Mouse (Mus musculus) urinary bladder, postnatal 4 days (tissue): ENCODE data around the gene Mprip.
"Not testable (repeated sequence)": the region's sequence is repeated elsewhere in the genome, so short reads cannot be mapped to it uniquely, and the experiment has no call there.

ENCODE experiments used
- DNase-seq, 2 experiments: peaks; one replicate each; pipeline ENCODE4 v3.0.0; 2021 to 2022; ENCODE audit warnings: low spot score in 2 of 2

The Mprip gene

DNA sequence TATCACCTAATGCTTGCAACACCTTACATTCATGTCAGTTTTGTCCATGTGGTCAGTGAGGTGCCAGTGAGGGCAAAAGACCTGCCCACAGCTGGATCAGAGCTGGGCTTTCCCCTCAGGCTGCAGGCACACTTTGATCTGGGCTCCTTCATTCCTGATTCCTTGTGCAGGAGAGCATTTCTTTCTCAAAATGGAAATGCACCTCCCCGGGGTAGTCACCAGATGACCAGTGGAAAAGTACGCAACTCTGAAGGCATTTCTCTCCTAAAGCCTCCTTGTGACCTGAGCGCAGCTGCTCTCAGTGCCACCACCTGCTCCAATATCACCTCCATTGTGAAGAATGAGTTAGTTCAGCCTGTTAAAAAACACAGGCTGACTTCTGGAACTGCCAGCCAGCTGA is at the start of gene Mprip:
Mprip (plus strand) TSS at position 301 of the 400 bp plus-strand sequence.
- DNase-seq: no peak

DNA sequence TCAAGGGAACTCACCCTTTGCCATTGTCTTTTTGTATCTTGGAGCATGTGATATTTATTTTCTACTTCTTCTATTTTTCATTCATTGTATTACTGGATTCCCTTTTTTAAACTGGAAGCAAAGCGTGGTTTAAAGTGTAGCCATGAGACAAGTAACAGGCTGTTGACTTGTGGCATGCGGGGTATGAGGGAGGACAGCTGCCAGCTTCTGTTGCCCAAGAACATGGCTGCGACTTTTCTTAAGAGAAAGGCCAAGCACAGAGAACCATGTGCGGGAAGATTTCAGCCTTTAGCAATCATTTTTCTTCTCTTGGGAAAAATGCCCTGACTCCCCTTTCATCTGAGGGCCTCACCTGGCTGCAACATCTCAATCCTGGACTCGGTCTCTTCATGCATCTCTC is 49.5 kb upstream of the Mprip start:
- DNase-seq: no peak

DNA sequence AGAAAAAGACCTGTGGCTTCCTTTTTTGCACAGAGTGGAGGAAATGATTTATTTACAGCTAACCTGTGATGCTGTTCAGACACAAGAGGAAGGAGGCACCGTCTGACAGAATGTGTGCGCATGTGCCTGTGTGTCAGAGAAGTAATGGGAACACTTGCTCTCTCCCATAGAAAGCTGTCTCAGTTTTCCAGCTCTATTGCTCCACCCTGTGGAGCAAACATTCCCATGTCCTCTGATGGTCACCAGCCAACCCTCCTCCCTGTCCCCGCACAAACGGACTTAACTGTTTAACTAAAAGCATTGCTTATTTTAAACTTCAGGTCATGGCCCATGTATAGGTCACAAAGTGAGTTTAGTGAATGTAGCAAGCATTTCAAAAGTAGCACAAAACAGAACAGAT is 47.0 kb upstream of the Mprip start:
- DNase-seq: no peak

DNA sequence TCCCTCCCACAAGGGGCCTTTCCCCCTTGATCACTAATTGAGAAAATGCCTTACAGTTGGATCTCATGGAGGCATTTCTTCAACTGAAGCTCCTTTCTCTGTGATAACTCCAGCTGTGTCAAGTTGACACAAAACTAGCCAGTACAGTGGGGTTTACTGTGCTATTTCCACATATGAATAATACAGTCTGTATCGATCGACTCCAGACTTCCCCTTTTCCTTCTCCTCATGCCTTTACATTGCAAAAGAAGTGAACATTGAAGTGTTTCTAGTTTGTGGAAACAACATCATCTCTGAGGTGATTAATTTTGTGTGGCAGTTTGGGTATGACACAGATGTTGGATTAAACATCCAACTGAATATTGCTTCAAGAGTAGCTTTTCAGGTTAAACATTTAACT is 44.1 kb upstream of the Mprip start:
- not testable (repeated sequence) for DNase-seq

DNA sequence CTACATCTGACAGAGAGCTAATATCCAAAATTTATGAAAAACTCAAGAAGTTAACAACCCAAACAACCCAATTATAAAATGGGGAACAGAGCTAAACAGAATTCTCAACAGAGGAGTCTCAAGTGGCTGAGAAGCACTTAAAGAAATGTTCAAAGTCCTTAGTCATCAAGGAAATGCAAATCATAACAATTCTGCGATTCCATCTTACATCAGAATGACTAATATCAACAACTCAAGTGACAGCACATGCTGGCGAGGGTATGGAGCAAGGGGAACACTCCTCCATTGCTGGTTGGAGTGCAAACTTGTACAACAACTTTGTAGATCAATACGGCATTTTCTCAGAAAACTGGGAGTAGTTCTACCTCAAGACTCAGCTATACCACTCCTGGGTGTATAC is 38.9 kb upstream of the Mprip start:
- no peak for DNase-seq

DNA sequence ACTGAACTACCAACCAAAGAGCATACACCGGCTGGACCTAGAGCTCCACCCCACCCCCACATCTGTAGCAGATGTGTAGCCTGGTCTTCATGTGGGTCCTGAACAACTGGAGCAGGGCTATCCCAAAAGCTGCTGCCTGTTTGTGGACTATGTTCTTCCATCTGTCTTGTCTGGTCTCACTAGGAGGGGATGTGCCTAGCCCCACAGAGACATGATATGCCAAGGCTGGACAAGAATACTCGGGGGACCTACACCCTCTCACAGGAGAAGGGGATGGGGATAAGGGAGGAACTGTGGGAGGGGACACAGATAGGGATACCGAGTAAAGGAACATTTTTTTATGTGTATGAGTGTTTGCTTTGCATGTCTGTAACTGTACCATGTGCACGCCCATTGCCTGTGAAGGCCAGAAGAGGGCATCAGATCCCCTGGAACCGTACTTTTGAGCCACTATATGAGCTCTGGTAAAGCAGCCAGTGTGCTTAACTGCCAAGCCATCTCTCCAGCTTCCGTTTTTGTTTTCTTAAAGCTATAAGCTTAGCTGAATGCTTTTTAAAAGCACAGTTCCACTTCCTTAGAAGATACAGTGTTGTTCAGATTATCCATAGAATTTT is 37.0 kb upstream of the Mprip start:
- DNase-seq: peak; percentile 37 to 64

DNA sequence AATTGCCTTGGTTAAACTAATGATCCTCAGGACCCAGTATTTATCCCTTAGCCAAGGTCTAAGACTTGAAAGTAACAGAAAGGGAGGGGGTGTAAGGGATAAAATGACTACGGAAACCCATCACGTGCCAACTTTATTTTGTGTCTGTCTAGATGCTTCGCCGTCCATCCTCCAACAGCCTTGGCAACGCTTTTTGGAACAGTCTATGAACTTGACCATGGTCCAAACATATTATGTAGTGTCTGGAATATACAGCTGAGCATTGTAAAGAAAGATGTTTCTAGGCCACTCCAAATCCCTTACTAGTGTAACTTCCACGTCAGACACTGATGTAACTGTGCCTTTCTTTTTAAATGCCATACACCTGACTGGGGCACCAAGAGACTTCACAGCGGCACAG is 34.9 kb upstream of the Mprip start:
- DNase-seq: no peak

DNA sequence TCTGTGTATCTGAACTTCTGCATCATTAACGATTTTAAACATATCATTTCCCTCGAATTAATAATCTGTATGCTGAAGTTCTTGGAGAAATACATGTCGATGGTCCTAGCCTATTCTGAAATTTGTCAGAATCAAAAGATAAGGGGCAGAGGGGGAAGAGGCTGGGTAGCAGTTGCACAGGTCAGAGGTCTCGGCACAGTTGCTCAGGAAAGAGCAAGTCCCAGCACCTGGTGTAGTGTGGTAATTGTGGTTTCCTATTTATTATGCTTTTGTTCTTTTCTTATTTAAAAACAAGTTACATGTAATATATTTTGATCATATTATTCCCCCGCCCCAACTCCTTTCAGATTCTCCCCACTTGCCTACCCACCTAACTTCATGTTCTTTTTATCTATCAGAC is 32.9 kb upstream of the Mprip start:
- no peak for DNase-seq

DNA sequence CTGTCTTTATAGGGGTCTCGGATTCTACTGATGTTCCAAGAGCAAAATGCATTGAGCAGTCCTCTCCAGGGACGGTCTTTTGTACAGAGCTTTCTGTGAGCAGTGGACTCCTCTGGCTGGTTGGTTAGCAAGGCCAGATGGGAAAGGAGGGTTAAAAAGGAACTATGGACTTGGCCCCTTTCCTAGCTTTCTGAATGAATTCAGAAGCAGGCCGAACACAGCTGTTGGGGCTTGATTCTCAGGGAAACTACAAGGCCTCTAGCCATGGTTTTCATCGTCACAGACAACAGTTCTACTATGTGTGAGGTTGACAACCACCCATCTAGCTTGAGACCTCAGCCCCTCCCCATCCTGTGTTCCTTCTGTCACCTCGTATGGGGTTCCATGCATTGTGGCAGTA is 31.2 kb upstream of the Mprip start:
- DNase-seq: no peak

DNA sequence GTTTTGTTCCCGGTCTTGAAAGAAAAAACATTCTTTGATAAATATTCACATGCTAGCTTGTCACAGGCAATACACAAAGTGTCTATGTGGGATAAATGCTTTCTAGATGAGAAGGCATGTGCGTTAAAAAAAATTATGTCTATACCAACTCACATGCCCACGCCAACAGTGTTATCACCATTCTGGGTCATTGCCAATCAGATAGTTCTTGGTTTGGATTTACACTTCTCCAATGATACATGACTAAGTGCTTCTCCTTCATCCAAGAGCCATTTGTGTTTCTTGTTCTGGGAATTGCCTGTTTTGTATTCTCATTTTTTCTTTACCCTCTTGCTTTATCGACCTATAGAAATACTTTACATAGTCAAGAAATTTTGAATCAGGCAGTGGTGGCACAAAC is 29.1 kb upstream of the Mprip start:
- no peak for DNase-seq

DNA sequence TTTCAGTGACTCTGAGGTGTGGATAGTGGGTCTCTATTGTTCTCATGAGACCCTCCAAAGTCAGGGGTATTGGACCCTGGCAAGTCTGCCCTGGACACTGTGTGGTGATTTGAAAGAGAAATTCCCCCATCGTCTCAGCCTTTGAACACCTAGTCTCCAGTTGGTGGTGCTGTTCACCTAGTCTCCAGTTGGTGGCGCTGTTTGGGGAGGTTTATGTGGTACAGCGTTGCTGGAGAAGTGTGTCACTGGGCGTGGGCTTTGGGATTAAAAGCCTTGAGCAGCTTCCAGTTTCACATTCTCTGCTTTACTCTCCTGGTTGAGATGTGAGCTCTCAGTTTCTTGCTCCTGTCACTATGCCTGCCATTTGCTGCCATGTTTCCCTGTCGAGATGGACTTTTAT is 28.1 kb upstream of the Mprip start:
- DNase-seq: peak in 1 of 2 experiments; percentile 68

DNA sequence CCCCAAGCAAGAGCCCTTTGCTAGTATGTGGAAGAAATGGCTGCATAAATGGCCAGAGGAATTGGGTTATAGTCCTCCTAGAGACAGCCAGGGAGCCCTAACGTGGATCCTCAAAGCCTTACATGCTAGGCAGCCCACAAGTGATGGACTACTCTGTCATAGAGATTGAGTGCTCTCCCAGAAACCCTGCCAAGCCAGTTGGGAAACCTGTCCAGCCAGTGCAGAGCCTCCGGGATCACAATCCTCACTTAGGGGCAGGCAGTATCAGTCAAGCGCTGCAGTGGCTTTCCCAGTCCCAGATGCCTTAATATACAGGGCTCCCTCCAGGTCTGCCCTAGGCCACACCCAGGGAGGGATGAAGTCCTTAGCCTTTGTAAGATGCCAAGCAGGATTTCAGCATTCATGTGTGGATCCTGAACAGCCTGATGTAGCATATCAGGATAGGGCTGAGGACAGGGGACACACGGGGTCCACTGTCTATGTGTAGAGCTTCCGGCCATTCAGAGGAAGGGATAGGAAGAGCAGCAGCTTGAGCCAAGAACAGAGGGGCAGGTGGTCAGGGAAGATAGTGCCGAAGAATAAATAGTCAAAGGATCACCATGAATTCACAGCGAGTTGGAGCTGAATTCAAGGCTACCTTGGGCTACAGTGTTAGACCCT is 27.0 kb upstream of the Mprip start:
- DNase-seq: no peak

DNA sequence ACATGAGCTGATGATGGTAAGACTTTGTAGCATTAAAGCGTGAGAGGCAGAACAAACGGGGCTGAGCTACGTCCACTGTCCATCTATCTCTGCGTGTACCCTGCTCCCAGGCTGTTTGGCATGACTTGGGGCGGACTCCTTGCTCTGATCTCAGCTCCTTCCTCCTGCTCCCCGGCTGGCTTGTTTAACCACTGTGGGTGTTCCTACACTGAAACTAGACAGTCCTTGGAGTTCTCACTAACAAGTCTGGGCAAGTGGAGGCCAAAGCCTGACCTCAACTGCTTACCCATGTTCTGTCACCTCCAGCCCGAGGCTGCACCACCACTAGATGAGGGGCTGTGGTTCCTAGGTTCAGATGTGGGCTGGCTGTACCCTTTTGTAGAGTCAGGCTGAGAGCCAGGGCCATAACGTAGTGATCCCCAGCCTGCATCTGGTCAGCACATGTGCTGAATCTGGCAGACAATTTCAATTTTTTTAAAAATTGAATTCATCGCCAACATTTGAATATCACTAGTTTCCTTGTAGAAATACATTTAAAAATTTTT is 25.8 kb upstream of the Mprip start:
- DNase-seq: peak in 1 of 2 experiments; percentile 38

DNA sequence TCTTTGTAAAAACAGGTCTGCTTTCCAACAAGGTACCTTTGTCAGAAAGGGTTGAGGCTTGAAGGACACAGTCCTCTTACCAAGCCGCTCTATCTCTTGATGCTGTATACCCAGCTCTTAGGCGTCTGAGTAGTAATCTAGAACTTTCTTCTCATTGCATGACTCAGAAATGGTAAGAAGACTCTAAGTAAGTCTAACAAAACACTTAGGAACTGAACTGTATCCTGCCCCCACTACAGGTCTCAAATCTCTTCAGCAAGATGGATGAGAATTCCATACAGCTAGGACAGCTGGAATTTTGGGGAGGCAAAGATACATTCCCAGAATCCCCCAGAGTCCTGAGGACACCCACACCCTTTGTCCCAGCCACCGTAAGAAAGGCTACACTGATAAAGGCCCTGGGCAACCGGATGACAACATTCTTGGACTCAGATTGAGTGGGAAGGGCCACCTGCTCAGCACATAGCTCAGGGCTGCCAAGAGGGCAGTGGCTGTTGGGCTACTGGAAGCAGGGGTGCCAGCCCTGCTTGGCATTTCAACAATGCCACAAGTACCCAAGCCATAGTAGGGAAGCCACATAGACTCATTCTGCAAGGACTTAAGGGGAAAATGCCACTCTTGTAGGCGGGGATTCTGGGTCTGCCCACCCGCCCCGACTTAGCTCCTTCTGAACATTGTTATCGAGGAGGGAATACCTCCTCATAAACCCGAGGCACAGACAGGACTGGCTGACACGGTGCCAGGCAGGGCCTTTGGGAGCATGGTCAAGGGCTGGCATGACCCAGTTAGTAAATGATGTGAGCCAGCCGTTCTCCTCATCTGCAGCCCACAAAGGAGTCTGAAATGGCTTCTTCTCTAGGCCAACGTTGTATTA is 25.0 kb upstream of the Mprip start:
- no peak for DNase-seq

DNA sequence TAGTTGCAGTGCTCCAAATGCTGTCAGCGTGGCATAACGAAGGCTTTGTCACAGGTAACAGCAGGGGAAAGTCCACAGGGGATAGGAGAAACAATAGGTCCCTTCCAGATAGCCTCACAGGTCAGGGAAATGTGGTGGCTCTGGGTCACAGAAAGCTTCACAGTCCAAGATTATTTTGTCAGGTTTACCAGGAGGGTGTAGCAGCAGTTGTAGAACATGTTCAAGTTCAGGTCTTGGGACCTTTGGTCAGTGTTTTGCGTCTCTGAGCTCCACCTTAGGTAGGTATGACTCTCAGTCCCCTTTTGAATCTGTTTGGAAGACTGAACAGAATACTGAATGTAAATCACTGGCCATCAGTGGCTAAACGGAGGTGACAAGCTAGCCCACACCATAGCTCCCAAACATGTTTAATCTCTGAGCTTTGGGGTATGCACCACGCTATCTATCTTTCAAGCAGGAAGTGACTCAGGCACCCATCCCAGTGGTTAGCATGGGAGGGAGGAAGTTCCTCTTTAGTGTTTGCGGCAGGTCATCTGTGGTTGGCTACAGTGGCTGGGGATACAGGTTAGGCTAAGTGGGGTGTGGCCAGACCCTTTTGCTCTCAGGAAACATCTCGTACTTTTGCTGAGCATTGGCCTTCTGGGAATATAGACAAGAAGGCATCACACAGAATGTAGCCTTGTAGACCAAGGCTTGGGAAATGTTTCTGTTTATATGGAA is 24.2 kb upstream of the Mprip start:
- no peak for DNase-seq

DNA sequence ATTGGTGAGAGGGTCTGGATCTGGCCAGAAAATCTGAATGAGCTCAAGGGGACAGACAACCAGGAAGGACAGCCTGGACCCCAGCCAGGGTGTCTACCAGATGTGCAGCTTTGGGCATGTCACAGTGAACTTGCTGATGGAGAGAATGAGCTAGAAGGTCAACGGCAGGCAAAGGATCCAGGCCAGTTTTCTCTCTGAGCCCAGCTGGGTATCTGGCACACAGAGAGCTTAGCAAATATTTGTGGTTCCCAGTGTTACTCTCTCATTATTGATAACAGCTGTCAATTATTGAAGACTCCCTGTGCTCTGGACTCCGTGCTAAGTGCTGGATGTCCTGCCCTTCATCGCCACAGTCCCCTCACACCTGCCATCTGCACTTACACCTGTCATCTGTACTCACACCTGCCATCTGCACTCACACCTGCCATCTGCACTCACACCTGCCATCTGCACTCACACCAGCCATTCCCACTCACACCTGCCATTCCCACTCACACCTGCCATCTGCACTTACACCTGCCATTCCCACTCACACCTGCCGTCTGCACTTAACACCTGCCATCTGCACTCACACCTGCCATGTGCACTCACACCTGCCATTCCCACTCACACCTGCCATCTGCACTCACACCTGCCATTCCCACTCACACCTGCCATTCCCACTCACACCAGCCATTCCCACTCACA is 21.0 kb upstream of the Mprip start:
- no peak for DNase-seq

DNA sequence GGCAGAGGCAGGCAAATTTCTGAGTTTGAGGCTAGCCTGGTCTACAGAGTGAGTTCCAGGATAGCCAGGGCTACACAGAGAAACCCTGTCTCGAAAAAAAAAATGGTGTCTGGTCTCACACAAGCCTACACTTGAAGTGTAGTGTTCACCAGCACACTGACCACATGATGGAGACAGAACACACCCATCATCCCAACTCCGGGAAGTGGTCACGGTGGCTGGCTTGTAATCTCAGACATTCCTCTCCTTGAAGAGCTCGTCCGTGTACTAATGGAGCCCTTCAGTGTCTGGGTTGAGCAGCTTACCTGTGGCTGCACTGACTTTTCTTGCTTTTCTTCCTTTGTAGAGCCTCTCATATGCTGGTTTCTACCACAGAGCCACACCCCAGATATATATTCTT is 19.9 kb upstream of the Mprip start:
- no peak for DNase-seq

DNA sequence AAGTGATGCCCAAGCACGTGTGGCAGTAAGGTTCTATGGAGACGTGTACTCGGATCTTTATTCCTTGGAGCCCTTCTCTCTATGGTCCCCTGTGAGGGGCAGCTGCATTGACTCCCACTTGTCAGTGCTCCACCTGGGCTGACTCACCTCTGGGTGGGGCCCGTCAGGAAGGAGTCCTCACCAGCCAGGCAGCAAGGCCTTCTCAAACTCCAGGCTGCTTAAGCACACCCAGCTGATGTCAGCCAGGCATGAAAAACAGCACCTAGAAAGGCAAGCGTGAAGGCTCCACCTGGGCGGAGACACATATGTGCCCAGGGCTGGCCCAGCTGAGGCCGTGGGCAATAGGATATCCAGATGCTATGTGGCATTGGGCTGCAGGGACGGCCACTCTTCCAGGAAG is 18.7 kb upstream of the Mprip start:
- no peak for DNase-seq

DNA sequence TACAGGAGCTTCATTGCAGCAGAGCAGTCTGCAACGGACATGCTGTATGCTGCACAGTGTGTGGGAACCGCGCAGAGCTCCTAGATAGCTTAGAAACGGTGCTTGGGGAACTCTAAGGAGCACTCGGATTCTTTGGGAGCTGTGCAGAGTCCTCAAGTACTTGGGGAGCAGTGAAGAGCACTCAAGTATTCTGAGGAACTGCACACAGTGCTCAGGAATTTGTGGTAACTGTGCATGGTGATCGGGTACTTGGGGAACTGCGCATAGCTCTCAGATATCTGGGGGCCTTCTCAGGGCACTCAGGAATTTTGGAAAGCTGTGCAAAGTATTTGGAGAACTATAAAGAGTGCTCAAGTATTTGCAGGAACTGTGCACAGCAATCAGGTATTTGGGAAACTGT is 16.1 kb upstream of the Mprip start:
- DNase-seq: no peak

DNA sequence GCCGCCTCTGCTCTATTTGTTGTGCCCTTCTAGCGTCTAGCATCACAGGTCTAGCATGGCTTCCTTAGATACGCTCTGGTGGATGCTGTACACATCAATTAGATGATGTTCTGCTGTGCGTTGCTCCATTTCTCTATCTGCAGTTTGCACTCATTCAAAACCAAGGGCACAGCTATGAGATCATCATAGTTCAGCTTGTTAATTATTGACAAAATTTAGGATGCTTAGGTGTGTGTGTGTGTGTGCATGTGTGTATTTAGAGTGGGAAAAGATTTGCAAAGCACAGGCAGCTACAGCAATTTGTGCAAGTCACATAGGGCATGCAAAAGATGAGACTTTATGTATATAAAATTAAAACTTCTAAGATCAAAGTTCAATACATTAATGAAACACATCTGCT is 12.0 kb upstream of the Mprip start:
- DNase-seq: no peak

DNA sequence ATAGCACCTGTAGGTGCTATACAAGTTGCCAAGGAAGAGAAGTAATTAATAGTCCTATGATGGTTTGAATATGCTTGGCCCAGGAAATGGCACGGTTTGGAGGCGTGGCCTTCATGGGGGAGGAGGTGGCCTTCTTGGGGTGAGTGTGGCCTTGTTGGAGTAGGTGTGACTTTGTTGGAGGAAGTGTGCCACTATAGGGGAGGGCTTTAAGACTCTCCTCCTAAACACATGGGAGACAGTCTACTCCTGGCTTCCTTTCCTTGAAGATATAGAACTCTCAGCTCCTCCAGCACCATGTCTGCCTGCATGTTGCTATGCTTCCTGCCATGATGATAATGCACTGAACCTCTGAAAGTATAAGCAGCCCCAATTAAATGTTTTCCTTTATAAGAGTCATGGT is 8.1 kb upstream of the Mprip start:
- no peak for DNase-seq
